Mouse (Mus musculus): ENCODE results near the gene Kcnk5.

- TF ChIP-seq POLR2A (IDR thresholded peaks at IDR 0.05; ENCODE audit: control insufficient read depth in 1 of 2, insufficient read depth in 1 of 2, low read depth in 1 of 2, low read length in 2 of 2, poor library complexity in 1 of 2) (no peak), USF1 (IDR thresholded peaks at IDR 0.05; ENCODE audit: low read depth, low read length) (no peak), ZKSCAN1 (IDR thresholded peaks at IDR 0.05; ENCODE audit: low read depth, low read length) (no peak)
Observed at GRCm38 (mm10) chr14:20208435-20208834, 26.8 kb upstream of the Kcnk5 start.

Data from MEL (cell line).